Mouse (Mus musculus) liver (tissue): ENCODE data around the gene 4930595D18Rik.

Experiments used
- DNase-seq: peaks from one replicate; pipeline ENCODE4 v3.0.0-alpha.2; 2020; ENCODE audit warnings: mixed read lengths

4930595D18Rik gene

DNA sequence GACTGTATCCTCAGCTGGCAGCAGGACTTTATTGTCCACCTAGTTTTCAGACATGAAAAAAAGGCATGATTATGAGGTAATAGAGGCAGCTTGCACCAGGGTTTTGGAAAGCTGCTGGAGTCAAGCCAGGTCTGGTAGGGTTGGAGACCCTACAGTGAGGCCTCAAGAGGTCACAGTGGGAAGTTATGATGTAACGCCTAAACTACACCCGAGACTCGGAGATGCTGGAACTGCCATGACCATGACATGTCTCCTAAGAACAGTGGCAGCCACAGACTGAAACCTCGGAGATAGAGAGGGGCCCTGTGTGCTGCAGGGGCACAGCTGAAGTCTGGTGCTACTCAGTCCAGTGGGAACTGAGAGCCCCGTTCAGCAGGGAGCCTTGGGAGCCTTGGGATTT, at the start of gene 4930595D18Rik:
Gene 4930595D18Rik, minus strand, starts transcription at position 16 of the 400 bp plus-strand sequence.
- DNase-seq: no peak

DNA sequence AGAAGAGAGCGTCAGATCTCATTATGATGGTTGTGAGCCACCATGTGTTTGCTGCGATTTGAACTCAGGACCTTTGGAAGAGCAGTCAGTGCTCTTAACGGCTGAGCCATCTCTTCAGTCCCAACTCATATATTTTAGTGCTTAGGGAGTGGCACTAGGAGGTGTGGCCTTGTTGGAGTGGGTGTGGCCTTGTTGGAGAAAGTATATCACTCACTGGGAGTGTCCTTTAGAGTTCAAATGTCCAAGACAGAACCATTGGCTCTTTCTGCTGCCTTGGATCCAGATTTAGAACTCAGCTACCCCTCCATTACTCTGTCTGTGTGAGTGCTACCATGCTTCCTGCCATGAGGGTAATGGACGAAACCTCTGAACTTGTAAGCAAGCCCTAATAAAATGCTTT, 49.5 kb upstream of the 4930595D18Rik start:
- no peak for DNase-seq

GRCm38 (mm10) chr12:111230793-111231192, 46.5 kb upstream of the 4930595D18Rik start:
- DNase-seq: no peak

DNA sequence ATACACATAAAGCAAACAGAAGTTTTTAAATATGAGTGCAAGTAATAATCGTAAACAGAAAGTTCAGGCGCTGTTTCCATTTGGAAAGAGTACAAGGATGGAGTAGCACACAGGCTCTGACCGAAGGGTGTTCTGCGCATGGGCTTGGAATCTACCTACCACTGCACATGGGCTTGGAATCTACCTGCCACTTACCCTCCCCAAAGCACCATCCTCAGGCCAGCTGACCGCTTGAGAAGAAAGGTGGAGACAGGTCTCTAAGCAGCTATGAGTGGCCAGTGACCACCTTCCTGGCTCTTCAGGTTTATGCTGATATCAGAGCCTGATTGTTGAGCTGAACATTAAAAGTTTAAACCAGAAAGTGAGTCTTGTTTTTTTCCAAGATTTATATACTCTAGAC, 44.2 kb upstream of the 4930595D18Rik start:
- DNase-seq: no peak

DNA sequence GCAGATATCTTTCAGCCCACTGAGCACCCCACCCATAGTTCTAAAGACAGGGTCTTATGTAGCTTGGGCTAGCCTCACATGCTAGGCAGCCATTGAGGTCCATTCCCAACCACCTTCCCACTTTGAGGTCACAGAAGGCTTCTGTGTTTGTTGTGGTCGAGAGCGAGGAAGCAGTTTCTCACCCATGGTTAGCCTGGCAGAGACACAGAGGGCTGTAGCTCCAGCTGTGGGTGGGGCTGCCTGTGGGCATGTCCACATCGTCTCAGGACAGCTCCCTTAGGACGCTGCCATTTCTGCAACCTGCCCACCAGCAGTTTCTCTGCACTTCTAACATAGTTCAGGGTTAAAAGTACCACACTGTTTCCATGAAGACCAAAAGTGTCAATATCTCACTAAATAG, 43.1 kb upstream of the 4930595D18Rik start:
- DNase-seq: no peak

DNA sequence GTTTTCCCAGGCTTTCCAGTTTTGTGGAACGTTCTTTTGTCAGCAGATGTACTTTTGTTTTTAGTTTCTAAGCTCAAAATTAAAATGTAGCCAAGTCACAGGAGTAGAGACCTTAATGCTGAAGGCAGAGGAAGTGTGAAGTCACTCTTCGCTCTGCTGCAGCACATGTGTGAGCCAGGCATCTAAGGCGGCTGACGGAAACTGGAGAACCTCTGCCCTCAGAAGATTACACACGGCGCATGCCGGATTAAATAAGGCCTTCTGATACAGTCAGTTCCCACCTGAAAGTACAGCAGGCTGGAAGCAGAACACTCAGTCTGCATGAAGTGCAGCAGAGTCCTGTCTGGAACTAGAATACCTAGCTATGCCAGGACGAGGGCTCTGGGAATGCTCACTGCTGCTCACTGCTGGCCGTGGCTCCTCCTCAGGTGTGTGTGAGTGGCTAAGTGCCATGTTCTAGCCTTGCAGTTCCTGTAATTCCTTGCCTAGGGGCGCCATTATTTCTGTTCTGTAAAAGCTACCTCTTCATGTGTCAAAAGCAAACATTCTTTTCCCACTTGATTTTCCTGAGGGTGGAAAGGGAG, 41.0 kb upstream of the 4930595D18Rik start:
- no peak for DNase-seq

GRCm38 (mm10) chr12:111218867-111219266, 34.6 kb upstream of the 4930595D18Rik start:
- DNase-seq: no peak

DNA sequence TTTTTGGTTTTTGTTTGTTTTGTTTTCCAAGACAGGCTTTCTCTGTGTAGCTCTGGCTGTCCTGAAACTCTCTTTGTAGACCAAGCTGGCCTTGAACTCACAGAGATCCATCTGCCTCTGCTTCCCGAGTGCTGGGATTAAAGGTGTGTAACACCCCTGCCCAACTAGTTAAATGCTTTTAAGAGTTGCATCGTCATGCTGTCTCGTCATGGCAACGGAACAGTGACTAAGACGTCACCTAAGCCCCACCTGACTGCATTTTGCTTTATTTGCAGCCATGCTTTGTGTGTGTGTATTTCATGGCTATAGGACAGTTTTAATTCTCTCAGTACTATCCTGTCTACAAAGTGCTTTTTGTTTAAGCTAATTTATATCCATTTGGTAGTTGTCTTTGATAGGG, 27.4 kb upstream of the 4930595D18Rik start:
- no peak for DNase-seq

DNA sequence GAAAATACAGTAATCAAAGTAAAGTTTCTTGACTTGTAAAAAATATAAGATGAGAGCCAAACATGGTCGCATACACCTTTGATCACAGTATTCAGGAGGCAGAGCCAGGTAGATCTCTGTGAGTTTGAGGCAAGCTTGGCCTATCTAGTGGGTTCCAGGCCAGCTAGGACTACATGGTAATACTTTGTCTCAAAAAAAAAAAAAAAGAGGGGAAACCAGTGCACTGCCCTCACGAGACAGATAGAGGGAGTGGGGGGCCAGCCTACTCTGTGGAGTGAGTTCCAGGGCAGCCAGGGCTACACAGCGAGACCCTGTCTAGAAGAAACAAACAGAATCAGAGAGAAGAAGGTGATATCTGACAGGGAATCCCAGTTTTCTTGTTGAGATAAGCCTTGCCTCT, 23.4 kb upstream of the 4930595D18Rik start:
- DNase-seq: no peak

DNA sequence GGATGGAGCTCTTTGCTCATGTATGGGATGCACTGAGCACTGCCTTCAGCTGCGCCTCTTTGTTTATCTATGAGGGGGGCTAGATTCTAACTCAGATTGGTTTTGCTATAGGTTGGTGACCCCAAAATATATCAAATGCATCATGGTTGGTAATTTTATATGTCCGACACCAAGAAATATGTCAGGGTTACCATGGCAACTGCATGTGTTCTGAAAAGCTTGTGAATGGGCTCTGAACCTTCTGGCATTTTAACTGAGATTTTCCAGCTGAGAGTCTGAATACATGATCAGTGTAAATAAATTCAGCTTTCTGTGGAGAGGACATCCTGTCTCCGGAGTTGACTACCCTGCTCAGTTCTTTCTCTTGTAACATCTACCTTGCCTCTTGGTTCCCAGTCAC, 19.7 kb upstream of the 4930595D18Rik start:
- no peak for DNase-seq

DNA sequence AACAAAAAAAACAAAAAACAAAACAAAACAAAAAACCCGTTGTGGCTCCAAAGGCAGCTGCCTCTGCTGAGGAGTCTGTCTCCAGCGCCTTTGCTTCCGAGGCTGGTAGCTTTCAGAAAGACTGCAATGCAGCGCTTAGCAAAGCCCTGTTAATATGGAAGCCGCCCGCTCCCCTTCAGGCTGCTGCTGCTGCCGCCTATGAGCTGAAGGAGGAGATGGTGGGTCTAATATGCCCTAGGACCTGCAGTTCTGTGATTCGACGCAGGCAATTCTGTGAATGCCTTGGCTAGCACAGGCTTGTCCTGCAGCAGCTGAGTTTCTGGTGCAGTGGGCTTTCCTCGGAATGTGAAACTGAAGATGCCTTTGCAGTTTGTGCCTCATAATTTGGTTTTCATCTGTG, 18.8 kb upstream of the 4930595D18Rik start:
- no peak for DNase-seq

DNA sequence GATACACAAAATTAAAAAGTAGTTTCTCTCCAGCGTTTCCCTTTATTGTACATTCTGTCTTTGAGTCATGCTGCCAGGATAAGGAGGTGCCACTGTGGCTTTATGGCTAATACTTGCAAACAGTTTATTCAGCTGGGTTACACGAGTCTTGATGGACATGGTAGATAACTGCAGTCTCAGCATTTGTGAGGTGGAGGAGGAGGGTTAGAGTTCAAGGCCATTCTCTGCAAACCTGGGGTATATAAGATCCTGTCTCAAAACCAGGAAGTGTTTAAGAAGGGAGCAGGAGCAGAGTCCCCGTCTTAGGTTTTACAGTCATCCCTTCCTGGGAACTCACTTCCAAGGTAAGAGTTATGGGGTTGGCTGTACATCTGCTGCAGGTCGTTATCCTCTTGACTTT, 12.3 kb upstream of the 4930595D18Rik start:
- no peak for DNase-seq

DNA sequence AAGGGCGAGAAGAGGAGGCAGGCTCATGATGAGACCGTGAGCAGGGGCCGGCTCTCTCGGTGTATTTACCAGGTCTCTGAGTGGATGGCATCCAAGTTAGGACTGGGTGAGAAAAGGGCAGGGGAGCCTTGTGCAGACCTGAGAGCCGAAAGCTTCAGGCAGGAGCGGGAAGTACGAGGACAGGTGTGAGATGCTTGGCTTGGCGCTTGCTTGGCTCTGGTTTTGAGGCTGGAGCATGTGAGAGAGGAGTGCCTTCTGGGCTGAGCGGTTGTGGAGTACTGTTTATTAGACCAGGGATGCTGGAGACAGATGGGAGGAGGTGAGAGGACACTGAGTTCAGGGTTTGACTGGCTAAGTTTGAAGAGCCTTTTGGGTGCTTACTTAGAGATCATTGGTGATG, 9.0 kb upstream of the 4930595D18Rik start:
- DNase-seq: no peak

DNA sequence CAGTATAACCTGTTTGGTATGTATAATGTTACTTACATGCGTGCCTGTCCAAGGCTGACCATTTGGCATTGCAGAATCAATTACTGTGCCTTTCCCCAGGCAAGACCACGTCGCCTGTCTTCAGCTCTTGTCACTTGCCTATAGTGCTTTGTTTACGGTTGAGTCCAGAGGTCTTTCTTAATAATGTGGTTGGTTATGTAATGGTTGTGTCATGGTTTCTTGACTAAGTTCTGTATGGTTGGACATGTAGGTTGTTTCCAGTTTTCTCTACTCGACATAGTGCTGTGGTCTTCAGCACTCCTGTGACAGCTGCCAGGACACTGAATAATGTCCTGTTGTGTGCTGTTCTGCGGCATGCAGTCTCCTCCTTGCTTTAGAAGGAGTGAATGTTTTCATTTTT, 8.5 kb upstream of the 4930595D18Rik start:
- DNase-seq: no peak

GRCm38 (mm10) chr12:111190891-111191290, 6.6 kb upstream of the 4930595D18Rik start:
- no peak for DNase-seq

DNA sequence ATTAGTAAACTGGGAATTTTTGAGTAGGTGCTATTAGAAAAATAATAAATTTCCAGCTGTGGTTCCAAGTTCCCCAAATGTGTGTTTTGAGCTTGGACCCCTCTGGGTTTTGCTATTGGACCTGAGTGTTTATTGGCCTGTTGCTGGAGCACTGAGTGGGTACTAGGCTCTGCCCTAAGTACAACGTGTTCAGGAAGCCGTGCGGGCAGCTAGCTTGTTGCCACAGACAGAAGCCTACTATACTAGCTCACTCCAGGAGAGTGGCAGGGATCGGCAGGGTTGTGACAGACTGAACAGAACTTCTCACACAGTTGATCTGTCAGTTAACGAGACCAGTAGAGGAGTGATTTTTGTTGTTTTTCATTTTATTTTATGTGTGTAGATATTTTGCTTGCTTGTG, 6.1 kb upstream of the 4930595D18Rik start:
- no peak for DNase-seq

DNA sequence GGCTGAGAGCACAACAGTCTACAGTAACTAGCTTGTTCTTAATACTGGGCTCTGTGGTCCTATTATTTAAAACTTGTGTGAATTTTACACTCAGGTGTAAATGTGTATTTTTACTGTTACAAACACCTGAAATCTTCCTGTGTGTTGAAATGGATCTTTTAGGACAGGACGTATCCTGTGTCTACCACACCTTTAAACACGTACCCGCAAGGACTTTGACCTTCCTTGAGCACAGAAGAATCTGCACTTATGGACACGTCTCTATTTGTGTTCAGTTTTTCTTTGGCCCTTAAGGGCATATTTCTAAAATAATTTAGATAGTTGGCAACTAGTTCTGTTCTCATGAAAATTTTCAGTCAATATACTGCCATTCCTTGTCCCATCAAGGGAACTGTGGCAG, 4.0 kb upstream of the 4930595D18Rik start:
- no peak for DNase-seq

- no peak for DNase-seq
Observed at GRCm38 (mm10) chr12:111186986-111187385, 2.7 kb upstream of the 4930595D18Rik start.

- no peak for DNase-seq
Observed at GRCm38 (mm10) chr12:111182378-111182777, 1.9 kb downstream of the 4930595D18Rik start.

DNA sequence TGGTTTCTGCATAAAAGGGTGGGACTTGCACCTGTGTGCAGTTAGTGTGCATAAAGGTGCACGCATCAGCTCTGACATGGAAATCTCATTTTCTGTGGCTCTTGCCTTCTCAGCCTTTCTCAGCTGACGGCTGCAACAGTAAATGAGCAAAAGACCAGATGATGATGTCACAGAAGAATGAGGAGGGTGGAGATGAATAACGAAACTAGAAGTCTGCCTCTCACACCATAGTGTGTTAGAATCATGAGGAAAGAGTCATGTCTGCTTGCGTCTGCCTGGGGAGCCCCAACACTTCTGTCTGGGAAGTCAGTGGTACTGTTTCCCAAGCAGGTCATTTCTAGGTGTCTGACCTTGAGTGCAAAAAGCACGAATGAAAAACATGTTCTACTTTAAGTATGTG, 2.4 kb downstream of the 4930595D18Rik start:
- DNase-seq: no peak

- no peak for DNase-seq
Observed at GRCm38 (mm10) chr12:111178772-111179171, 5.5 kb downstream of the 4930595D18Rik start.

DNA sequence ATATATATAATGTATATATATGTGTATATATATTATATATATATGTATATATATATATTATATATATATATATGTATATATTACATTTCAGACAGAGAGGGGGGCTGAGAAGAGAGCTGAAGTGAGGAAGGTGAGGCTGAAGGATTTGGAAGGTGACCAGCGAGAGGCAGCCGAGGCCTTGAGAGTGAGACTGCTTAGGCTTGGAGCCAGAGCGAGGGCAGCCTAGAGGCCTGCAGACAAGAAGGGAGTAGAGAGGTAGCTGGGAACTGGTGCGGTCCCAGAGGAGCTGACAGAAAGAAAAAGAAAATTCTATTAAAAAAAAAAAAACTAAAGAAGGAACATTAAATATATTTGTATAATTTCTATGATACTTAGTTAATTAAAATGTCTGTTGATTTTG, 15.4 kb downstream of the 4930595D18Rik start:
- no peak for DNase-seq

DNA sequence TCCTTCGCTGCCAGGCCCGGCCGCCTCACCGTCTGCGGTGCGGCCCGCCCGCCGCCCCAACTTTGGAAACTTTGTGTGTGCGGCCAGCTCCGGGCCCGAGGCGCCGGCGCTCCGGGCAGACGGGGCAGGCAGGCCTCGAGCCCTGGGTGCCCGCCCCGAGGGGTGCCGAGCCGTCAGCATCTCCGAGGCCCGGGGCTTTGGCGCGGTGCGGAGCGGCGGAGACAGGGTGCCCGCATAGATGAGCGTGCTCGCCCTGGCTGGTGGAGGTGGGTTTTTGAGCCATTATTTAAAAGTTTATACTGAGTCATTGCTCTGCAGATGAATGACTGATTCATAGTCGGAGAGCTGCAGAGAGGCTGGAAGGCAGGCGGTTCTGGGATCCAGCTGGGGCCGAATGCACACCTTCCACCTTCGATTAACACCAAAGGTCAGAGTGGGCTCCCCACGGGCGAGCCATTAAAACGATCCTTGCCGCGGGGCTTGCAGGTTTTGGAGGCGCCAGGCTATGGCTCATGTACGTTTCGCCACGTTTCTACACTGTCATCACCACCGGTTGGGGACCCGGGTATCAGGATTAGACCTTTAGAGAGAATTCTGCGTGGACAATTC, 17.5 kb downstream of the 4930595D18Rik start:
- DNase-seq: no peak

- DNase-seq: peak; percentile 73
Observed at GRCm38 (mm10) chr12:111165831-111166591, 18.3 kb downstream of the 4930595D18Rik start, which contains the start of gene Traf3. TSS of gene Traf3 (plus strand) at chr12:111166370.
